Mouse (Mus musculus) neural tube, embryonic 14.5 days (tissue): ENCODE measurements around the gene Lrrc26. TPM values are rescaled to one million over a fixed set of nuclear protein-coding genes. Genes with fewer than 3 reads are reported as not detected.

Experiments used
- ATAC-seq: fragments of 200-750 bp; cut with Nextera tagmentation; 2 replicates; pipeline ENCODE4 v1.8.0; 2017; ENCODE audit warnings: low read depth, mild to moderate bottlenecking, moderate TSS enrichment, moderate library complexity
- H3K27ac ChIP-seq: fragments of 300-500 bp; sonication (generic); 2 replicates; pipeline ENCODE4 v1.5.1; 2014; ENCODE audit warnings: low read depth, mild to moderate bottlenecking, control low read depth, low read length, moderate library complexity, mixed read lengths
- H3K27me3 ChIP-seq: fragments of 300-500 bp; sonication (generic); 2 replicates; pipeline ENCODE4 v1.6.1; 2014; ENCODE audit warnings: low read length; ENCODE audit not compliant: control insufficient read depth, insufficient read depth
- H3K36me3 ChIP-seq: fragments of 300-500 bp; sonication (generic); 2 replicates; pipeline ENCODE4 v1.6.1; 2014; ENCODE audit warnings: low read length, mixed read lengths; ENCODE audit not compliant: control insufficient read depth, insufficient read depth
- H3K4me1 ChIP-seq: fragments of 300-500 bp; sonication (generic); 2 replicates; pipeline ENCODE4 v1.6.1; 2014; ENCODE audit warnings: low read length; ENCODE audit not compliant: control insufficient read depth, insufficient read depth
- H3K4me2 ChIP-seq: fragments of 300-500 bp; sonication (generic); 2 replicates; pipeline ENCODE4 v1.6.1; 2014; ENCODE audit warnings: mild to moderate bottlenecking, low read depth, low read length, control low read depth
- H3K4me3 ChIP-seq: fragments of 300-500 bp; sonication (generic); 2 replicates; pipeline ENCODE4 v1.5.1; 2014; ENCODE audit warnings: low read depth, low read length, control low read depth, mixed read lengths
- H3K9ac ChIP-seq: fragments of 300-500 bp; sonication (generic); replicated peaks from 2 replicates; pipeline ENCODE4 v1.6.1; 2014; ENCODE audit warnings: low read depth, mild to moderate bottlenecking, control low read depth, low read length, mixed read lengths
- H3K9me3 ChIP-seq: fragments of 300-500 bp; sonication (generic); 2 replicates; pipeline ENCODE4 v1.6.1; 2016; ENCODE audit warnings: low read length; ENCODE audit not compliant: control insufficient read depth
- WGBS: fragments of 180-500 bp; shearing (Covaris S2); extraction: QIAGEN DNeasy Blood & Tissue Kit; methylation state at CpG from one replicate; pipeline ENCODE4 v1.1.7; 2014; 5-methylcytosine and 5-hydroxymethylcytosine counted together
- polyA plus RNA-seq: library from polyadenylated mRNA; unstranded; fragments of >200 nt; fragmentation: Nextera tagmentation; extraction: Ambion mirVana; gene quantifications from 2 replicates; pipeline ENCODE4 v1.2.1, GENCODE M21; 2014

Lrrc26 gene
- polyA plus RNA-seq, 1 experiment from 2014 or later = not detected

GRCm38 (mm10) chr2:25272515-25272914, 17.2 kb upstream of the Lrrc26 start:
- Histone ChIP-seq H3K4me2 (peak overlapping the region; percentile 95), H3K27me3 (no peaks in the 10 kb centered on the region), H3K9ac (peak overlapping the region; percentile 76), H3K9me3 (no peaks in the 10 kb centered on the region), H3K27ac (peak overlapping the region; percentile 64), H3K36me3 (peaks cover 42% of the 10 kb centered on the region), H3K4me3 (peak overlapping the region; percentile 86), H3K4me1 (peaks cover 27% of the 10 kb centered on the region)
- peak; percentile 54 for ATAC-seq
- 0% methylated on average over 27 of the region's 29 CpGs for WGBS

- Histone ChIP-seq H3K9ac (peak overlapping the region; percentile 76), H3K4me1 (peaks cover 22% of the 10 kb centered on the region), H3K27ac (no peak overlapping the region; the same call in 1 of the 2 replicates), H3K36me3 (peaks cover 45% of the 10 kb centered on the region), H3K27me3 (no peaks in the 10 kb centered on the region), H3K9me3 (no peaks in the 10 kb centered on the region), H3K4me2 (peak overlapping the region; percentile 95), H3K4me3 (peak overlapping the region; percentile 86)
- 0 out of 2 replicates have a peak, but pooled peaks have one; percentile 1 for ATAC-seq
- WGBS = 45% methylated on average over 16 of the region's 16 CpGs
These were observed 16.7 kb upstream of the Lrrc26 start for GRCm38 (mm10) chr2:25273010-25273409.

GRCm38 (mm10) chr2:25278928-25279882, 10.5 kb upstream of the Lrrc26 start:
- peaks cover 71% of the 10 kb centered on the region for H3K36me3 ChIP-seq
- no peaks in the 10 kb centered on the region for H3K9me3 ChIP-seq
- H3K9ac ChIP-seq = no peak overlapping the region
- peak; percentile 50; the same call in 1 of the 2 replicates for ATAC-seq
- no peak overlapping the region for H3K4me2 ChIP-seq
- WGBS = 69% methylated on average over 13 of the region's 13 CpGs
- no peak overlapping the region for H3K27ac ChIP-seq
- no peaks in the 10 kb centered on the region for H3K4me1 ChIP-seq
- no peaks in the 10 kb centered on the region for H3K27me3 ChIP-seq
- H3K4me3 ChIP-seq = no peak overlapping the region

- 98% methylated on average over 2 of the region's 2 CpGs for WGBS
- Histone ChIP-seq H3K27me3 (peaks cover 25% of the 10 kb centered on the region), H3K9ac (no peak overlapping the region), H3K9me3 (no peaks in the 10 kb centered on the region), H3K4me1 (peaks cover 7% of the 10 kb centered on the region), H3K4me3 (no peak overlapping the region), H3K27ac (no peak overlapping the region), H3K4me2 (no peak overlapping the region), H3K36me3 (peaks cover 35% of the 10 kb centered on the region)
- ATAC-seq = no peak
These were observed 4.2 kb upstream of the Lrrc26 start for GRCm38 (mm10) chr2:25285551-25285950.

- WGBS = 95% methylated on average over 1 of the region's 1 CpGs
- Histone ChIP-seq H3K4me1 (peaks cover 13% of the 10 kb centered on the region), H3K4me3 (no peak overlapping the region), H3K4me2 (no peak overlapping the region), H3K27me3 (peaks cover 32% of the 10 kb centered on the region), H3K27ac (no peak overlapping the region), H3K36me3 (peaks cover 32% of the 10 kb centered on the region), H3K9ac (no peak overlapping the region), H3K9me3 (no peaks in the 10 kb centered on the region)
- no peak for ATAC-seq
These were observed 3.4 kb upstream of the Lrrc26 start for GRCm38 (mm10) chr2:25286314-25286713.

GRCm38 (mm10) chr2:25286837-25287636, 2.7 kb upstream of the Lrrc26 start:
- Histone ChIP-seq H3K36me3 (peaks cover 27% of the 10 kb centered on the region), H3K27me3 (peaks cover 39% of the 10 kb centered on the region), H3K4me1 (peaks cover 13% of the 10 kb centered on the region), H3K9ac (no peak overlapping the region), H3K9me3 (no peaks in the 10 kb centered on the region), H3K27ac (no peak overlapping the region), H3K4me3 (no peak overlapping the region), H3K4me2 (no peak overlapping the region)
- WGBS = 52% methylated on average over 7 of the region's 7 CpGs
- no peak for ATAC-seq

- H3K4me2 ChIP-seq = no peak within 1 kb of the TSS
- no peak for ATAC-seq
These were observed 1.6 kb upstream of the Lrrc26 start, which contains the start of gene Tmem210 for GRCm38 (mm10) chr2:25287927-25288649. TSS of gene Tmem210 (plus strand) at chr2:25288145.

GRCm38 (mm10) chr2:25288734-25289345, 875 bp upstream of the Lrrc26 start:
- ATAC-seq = no peak

More at GRCm38 (mm10) chr2:25287927-25288649, 1.6 kb upstream of the Lrrc26 start, which contains the start of gene Tmem210:
- peaks cover 18% of the 10 kb centered on the region for H3K36me3 ChIP-seq
- no peak within 1 kb of the TSS for H3K4me3 ChIP-seq
- peaks cover 47% of the 10 kb centered on the region for H3K27me3 ChIP-seq
- 90% methylated on average over 6 of the region's 6 CpGs for WGBS
- H3K9ac ChIP-seq = no peak within 1 kb of the TSS
- no peaks in the 10 kb centered on the region for H3K9me3 ChIP-seq
- H3K4me1 ChIP-seq = peaks cover 18% of the 10 kb centered on the region
- H3K27ac ChIP-seq = no peak within 1 kb of the TSS

More at GRCm38 (mm10) chr2:25288734-25289345, 875 bp upstream of the Lrrc26 start:
- Histone ChIP-seq H3K9ac (no peak overlapping the region), H3K27ac (no peak overlapping the region), H3K9me3 (no peaks in the 10 kb centered on the region), H3K36me3 (peaks cover 15% of the 10 kb centered on the region), H3K4me1 (peaks cover 18% of the 10 kb centered on the region), H3K27me3 (peaks cover 52% of the 10 kb centered on the region), H3K4me2 (no peak overlapping the region), H3K4me3 (no peak overlapping the region)
- WGBS = 81% methylated on average over 7 of the region's 7 CpGs
